Mouse (Mus musculus): Measurements from ENCODE around the gene Tmem259.

The Tmem259 gene

DNA sequence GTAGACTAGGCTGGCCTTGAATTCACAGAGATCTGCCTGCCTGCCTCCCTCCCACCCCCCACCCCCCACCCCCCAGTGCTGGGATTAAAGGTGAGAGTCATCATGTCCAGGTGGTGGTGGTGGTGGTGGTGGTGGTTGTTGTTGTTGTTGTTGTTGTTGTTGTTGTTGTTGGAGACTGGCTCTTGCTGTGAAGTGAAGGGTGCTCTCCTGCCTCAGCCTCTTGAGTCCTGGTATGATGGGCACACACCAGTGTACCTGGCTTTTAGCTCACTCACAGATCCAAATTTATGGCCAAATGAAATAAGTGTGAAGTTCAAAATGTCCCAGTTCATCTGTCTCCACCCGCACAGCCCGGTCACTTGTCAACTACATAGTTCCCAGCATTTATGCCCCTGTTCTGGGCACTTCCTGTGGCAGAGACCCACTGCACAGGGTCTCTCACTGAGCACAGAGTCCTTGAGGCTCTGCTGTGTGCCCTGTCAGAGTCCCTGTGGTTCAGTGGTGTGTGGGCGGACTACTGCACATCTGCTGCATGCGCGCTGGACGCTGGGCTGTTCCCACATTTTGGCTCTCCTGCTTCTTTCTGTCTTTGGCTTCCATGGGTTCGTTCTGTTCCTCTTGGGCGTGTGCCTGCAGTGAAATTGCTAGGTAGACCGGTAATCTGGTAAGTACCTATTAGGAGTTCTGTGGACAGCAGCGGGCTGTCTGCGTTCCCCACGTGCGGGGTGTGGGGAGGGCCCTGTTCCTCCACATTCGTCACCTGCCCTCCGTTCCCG lies 49.1 kb downstream of the Tmem259 start:
- DNase-seq (ENCODE audit: low read depth): no peak

DNA sequence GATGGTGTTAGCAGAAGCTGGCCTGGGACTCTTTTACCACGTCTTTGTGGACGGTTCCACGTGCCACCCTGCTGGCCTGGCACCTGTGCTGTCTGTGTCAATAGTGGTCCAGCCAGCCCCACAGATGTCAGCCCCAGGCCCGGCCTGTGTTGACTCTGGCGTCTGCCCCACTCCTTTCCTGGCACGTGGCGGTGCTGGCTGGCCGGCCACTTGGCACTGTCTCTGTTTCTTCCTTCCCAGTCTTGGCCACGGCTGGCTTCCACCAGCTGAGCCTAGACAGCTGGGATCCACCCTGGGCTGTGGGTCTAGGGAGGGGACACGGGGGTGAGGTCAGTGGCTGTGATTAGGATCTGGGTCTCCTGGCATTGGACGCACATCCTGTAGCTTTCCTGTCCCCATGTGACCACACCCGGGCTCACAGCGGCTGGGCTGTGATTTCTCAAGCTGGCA lies 49.8 kb downstream of the Tmem259 start:
- peak; percentile 55 for DNase-seq (ENCODE audit: low read depth)

DNA sequence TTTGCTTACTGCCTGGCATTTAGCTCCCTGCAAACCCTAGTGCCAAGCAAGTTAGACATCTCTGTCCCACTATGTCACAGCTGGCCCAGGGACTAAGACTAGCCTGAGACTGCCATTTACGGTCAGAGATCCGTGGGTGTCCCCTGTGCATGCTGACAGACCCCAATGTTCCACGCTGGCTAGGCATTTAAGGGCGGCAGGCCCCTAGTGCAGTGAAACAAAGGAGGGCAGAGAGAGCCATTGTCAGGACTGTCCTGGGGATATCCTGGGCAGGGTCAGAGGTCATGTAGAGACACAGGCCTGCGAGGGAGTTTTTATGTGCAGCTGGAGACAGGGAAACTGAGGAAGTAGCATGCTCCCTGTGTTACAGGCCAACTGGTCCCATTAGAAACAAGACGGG lies 50.3 kb downstream of the Tmem259 start:
- DNase-seq (ENCODE audit: low read depth): no peak

DNA sequence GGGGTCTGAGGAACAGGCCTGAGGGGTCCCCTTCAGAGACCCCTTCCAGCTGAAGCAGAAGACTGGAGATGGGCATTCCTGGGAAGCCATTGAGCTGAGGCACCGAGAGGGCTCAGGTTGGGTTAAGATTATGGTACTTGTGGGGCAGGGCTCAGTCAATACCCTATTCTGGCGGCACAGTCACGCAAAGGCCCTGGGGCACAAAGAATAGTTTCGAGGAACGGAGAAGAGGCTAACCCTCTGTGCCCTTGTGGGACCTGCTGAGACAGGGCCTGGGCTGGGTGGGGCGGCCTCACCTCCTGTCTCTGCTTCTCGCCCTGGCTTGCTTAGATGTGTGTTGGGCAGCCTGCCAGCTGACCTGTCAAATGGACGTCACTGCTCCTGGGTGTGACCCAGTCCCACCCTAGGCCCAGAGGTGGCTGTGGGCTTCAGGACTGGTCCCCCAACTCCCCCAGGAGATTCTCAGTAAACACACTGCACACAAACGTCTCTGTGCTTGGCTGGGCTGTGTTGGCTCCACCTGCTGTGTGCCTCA lies 50.9 kb downstream of the Tmem259 start:
- no peak for DNase-seq (ENCODE audit: low read depth)

DNA sequence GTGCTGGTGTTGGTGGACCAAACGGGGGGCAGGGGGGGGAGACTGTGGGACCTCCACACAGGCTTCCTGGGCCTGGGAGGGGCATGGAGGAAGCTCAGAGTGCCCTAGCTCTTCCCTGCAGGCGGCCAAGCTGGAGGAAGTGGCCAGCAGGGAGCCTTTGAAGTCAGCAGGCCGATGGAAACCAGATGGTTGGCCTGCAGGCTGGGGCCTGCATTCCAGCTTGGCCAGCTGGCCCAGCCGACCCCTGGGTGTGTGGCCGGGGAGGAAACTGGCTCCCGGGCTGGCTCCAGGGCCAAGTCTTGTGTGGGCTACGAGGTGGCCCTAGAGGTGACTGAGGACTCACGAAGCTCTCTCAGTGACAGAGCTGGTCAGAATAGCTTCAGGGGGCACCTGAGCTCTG lies 51.4 kb downstream of the Tmem259 start:
- DNase-seq (ENCODE audit: low read depth): peak; percentile 88

DNA sequence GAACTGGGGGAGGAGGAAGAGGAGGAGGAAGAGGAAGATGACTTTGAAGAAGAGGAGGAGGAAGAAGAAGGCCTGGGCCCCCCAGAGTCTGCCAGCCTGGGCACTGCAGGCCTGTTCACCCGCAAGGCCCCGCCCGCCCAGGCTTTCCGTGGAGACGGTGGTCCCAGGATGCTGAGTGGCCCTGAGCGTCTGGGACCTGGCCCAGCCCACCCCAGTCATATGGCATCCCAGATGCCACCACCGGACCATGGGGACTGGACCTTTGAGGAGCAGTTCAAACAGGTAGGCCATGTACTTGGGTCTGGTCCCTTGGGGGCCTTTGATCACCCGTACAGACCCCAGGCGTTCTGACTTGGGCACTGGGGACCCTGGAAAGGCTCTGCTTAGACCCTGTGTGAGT lies 52.3 kb downstream of the Tmem259 start:
- no peak for DNase-seq (ENCODE audit: low read depth)

DNA sequence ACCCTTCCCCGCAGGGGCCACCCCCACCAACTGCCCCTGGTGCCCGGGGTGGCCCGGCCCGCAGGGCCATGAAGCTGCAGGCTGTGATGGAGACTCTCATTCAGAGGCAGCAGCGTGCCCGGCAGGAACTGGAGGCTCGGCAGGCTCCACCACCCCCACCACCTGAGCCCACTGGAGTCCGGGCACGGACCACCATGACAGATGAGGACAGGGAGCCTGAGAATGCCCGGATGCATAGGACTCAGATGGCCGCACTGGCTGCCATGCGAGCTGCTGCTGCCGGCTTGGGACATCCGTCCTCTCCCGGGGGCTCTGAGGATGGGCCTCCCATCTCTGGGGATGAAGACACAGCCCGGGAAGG lies 53.3 kb downstream of the Tmem259 start:
- no peak for DNase-seq (ENCODE audit: low read depth)

DNA sequence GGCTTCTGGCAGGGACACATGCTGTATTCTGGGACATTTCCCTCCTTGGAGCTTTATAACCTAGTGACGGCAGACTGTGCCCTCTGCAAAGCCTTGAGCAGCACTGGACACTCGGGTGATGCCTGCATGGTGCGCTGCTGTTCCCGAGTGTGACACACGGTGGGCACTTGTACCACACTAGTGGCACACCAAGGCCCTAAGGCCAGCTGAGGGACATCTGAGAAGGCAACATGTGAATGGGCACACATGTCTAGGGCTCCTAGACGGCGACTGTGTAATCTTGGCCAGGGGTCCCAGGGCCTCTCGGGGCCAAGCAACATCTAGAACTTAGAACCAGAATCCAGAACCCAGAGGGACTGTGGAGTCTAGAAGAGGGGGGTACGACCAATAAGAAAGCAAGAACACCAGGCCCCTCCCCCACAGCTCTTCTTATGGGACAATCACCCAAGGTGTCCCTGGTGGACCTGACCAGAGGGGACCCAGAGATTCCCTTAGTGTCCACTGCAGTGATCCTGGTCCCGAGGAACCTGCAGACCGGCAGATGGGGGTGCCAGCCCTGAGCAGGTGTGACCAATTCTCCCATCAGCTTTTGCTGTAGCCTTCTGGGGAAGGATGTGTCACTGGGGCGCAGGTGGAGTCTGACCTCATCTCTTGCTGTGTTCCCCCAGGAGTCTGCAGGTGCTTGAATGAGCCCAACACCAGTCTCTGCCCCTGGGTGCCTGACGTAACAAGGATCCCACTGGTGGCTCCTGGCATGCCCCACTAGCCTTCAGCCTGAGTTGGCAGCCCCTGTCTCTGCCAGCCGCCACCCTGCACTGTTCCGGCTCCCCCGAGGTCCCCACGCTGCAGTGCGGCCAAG lies 53.9 kb downstream of the Tmem259 start:
- no peak for DNase-seq (ENCODE audit: low read depth)

DNA sequence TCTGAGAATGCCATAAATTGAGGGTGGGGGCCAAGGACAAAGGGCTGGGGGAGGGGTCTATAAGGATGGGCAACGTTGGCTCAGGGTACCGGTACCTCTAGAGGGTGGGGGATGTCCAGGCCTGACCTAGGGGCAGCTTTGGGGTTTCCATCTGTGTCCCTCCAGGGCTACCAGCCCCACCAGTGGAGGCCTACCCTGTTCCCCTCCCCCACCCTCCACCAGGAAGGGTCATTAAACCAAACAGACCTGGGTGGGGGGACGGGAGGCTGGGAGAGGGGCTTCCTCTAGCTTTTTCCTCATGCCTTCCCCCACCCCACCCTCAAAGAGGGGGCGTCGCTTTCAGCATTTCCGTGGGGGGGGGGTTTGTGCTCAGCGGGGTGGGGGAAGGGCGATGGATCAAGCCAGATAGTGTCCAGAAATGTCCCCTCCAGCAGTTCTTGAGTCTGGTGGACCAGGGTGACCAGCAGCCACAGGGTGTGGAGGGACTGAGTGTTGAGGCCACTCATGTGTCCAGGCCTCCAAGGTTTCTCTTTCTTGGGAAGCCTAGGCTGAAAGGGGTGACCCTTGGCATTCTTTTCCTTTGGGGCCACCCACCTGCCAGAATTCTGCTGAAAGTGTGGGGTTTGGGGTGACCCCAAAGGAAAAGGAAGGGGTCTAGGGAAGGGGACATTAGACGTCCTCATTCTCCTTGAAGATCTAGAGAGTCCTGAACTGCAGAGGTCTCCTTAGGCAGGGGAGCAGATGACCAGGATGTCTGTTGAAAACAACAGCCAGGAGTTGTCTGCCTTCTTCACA lies 55.0 kb downstream of the Tmem259 start:
- no peak for DNase-seq (ENCODE audit: low read depth)

DNA sequence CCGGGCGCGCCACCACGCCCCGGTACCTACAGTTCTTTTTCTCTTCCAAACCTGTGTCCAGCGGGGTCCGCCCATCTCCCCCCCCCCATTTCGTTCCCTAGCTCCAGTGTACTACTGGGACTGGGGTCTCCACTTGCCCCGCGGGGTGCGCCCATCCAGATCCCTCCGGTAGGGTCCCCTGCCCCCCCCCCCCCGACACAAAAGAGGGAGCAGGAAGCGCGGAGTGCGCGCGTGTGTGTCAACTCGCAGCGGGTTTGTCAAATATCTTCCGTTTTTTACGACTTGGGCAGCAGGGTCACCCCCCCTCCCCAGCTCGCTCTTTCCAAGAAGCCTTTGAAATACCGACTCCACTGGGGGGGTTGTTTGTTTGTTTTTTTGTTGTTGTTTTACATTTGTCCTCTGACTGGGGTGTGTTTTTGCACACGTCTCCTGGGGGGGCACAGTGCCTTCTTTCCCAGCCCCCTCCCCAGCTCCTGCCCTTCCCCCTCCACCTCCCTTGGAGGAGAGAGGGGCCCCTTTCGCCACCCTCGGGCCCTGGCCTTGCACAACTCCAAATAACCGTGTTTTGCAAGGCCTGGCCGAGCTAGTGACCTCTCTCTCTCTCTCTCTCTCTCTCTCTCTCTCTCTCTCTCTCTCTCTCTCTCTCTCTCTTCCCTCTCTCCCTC lies 56.0 kb downstream of the Tmem259 start:
- peak; percentile 72 for DNase-seq (ENCODE audit: low read depth)

DNA sequence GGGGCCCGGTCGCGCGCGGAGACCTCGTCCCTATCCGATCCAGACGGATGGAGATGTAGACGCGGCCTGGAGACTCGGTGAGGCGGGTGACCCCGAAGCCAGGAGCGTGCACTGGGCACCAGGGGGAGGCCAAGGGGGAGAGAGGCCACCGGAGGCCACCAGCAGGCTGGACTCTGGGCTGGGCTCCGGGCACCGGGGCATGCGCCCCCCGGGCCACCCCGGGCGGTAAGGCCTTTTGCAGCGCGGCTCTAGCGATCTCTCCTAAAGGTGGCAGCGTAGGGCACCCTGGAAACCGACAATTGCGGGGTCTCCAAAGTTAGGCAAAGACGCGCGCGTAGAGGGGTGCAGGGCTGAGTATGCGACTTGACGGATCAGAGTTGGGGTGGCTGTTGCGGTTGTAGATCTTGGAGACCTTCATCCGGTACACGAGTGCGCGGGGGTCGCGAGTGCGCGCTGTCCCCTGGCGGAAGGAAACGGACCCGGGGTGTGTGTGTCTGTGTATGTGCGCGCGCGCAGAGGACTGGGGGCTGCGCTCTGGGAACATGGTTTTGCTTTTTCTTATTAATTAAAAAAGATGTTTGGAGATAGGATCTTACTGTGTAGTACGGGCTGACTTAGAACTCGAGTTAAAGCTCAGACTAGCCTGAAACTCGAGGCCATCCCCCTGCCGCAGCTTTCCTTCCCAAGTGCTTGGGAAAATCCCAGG lies 56.7 kb downstream of the Tmem259 start:
- DNase-seq (ENCODE audit: low read depth): peak; percentile 66

DNA sequence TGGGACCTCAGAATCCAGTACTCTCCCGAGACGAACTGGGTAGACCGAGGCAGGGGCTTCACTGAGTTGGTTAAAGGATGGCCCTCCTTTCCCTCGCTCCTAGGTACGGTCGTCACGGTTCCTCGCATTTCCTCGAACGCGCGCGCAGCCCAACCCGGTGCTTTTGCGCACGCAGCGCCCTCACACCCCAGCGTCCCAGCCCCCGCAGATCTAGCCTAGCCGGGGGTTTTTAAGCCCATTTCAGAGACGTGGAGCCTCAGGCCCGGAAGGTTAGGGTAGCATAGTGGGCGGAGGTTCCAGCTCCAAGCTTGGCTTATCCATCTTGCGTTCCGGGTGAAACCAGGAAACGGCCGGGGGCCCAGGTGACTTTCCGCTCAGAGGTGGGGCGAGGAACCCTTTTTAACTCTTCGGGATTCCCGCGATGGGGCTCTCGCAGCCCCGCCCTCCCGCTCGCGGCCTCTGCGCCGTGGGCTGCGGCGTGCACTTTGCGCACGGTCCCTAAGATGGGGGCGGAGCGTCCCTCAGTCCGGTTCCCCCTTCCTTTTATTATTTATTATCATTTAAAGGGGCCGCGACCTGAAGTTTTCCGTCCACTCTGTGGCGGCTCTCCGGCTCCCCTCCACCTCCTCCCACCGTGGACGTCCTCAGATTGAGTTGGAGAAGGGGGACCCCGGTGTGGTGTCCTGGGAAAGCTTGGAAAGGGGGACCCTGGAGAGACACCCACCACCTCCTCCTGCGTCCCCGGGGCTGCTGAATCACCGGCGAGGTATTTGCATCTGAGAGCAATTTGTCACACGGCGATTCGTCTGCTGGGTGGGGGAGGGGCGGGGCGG lies 57.4 kb downstream of the Tmem259 start, which contains the start of gene Arid3a:
Gene Arid3a (plus strand): TSS at position 553 of the 833 bp plus-strand sequence.
- peak; percentile 97 for DNase-seq (ENCODE audit: low read depth)

DNA sequence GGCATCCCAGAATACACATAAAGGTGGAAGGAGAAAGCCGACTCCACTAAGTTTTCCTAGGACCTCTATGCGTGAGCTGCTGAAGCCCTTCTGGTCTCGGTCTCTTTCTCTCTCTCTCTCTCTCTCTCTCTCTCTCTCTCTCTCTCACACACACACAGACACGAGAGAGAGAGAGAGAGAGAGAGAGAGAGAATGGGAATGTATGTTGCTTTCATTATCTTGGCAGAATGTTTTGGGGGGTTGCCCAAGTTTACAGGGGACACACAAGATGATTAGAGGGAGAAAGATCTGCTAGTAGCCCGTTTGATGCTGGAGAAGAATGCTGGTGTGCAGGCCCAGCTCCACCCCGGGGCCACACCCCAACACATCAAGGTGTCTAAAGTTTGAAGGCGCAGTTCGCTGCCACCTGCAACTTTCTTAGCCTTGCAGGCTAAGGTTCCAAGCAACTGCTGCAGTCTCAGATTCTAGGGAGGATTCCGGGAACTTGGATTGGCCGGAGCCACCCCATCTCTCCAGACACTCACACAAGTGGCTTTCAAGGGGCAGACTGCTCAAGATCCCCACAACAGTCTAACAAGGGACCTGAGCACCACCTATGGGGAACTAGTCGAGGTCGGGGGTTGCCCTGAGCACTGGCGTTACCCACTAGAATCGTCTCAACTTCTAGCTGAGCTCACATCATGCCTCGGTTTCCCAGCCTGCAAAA lies 58.2 kb downstream of the Tmem259 start:
- DNase-seq (ENCODE audit: low read depth): peak; percentile 31

DNA sequence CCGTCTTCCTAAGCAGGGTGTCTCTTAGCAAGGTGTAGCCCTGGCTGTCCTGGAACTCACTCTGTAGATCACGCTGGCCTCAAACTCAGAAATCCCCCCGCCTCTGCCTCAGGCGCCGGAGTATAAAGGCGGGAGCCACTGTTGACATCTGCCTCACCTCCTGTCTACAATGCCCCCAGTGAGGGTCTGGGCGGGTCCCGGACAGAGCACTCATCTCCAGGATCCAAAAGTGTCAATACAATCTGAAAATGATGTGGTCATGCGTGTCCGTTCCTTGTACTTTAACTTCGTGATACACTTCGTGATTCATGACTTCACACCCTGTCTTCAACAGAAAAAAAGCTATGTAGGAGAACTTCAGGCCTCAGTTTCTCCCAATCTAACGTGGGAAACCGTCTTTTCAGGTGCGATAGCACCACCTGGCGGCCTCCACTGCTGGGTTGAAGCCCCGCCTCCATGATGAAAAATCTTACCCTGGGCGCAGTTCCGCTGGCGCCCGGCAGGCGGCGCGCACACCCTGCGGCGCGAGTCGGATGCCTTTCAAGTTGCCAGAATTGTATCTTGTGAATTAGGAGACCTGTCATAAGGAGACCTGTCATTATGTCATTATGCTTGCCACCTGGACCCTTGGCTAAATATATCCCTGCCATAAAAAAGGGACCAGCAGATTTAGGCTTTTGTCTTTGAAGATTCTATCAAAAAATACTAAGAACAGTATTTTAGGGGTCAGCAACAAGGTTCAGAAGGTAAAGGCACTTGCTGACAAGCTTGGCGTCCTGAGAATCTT lies 58.9 kb downstream of the Tmem259 start:
- peak; percentile 96 for DNase-seq (ENCODE audit: low read depth)

Data from NIH3T3 (cell line).